Mouse (Mus musculus): ENCODE measurements at regions not wholly inside any gene's neighbourhood (a gene's known extent, or its start where the extent isn't known, plus 50 kb on each side); places are given as distances from the start of the nearest gene placed in this dataset.

- DNase-seq (ENCODE audit: low spot score in 2 of 2) = no peak
Measured at GRCm38 (mm10) chr8:115626396-115627136, 81.0 kb downstream of the Maf start.

GRCm38 (mm10) chr8:115625072-115625471 lies 82.5 kb downstream of the Maf start:
- no peak for DNase-seq (ENCODE audit: low spot score in 2 of 2)

GRCm38 (mm10) chr8:115618049-115618760 lies 89.4 kb downstream of the Maf start:
- DNase-seq (ENCODE audit: low spot score in 2 of 2) = no peak

GRCm38 (mm10) chr8:115616871-115617605 lies 90.6 kb downstream of the Maf start:
- DNase-seq (ENCODE audit: low spot score in 2 of 2) = no peak

- DNase-seq (ENCODE audit: low spot score in 2 of 2) = no peak
Measured at GRCm38 (mm10) chr8:115613946-115614584, 93.5 kb downstream of the Maf start.

GRCm38 (mm10) chr8:115612119-115612518 lies 95.5 kb downstream of the Maf start:
- DNase-seq (ENCODE audit: low spot score in 2 of 2) = no peak

- no peak for DNase-seq (ENCODE audit: low spot score in 2 of 2)
Measured at GRCm38 (mm10) chr8:115599771-115600170, 107.8 kb downstream of the Maf start.

- DNase-seq (ENCODE audit: low spot score in 2 of 2) = no peak
Measured at GRCm38 (mm10) chr8:115597226-115597953, 110.2 kb downstream of the Maf start.

GRCm38 (mm10) chr8:115589721-115590120 lies 117.9 kb downstream of the Maf start:
- no peak for DNase-seq (ENCODE audit: low spot score in 2 of 2)

- DNase-seq (ENCODE audit: low spot score in 2 of 2) = no peak
Measured at GRCm38 (mm10) chr8:115589076-115589475, 118.5 kb downstream of the Maf start.

GRCm38 (mm10) chr8:115584311-115584907 lies 123.2 kb downstream of the Maf start:
- no peak for DNase-seq (ENCODE audit: low spot score in 2 of 2)

GRCm38 (mm10) chr8:115583221-115583620 lies 124.4 kb downstream of the Maf start:
- DNase-seq (ENCODE audit: low spot score in 2 of 2) = no peak

- DNase-seq (ENCODE audit: low spot score in 2 of 2) = no peak
Measured at GRCm38 (mm10) chr8:115581940-115582517, 125.6 kb downstream of the Maf start.

- no peak for DNase-seq (ENCODE audit: low spot score in 2 of 2)
Measured at GRCm38 (mm10) chr8:115568394-115568793, 139.2 kb downstream of the Maf start.

GRCm38 (mm10) chr8:115565768-115566167 lies 141.8 kb downstream of the Maf start:
- no peak for DNase-seq (ENCODE audit: low spot score in 2 of 2)

GRCm38 (mm10) chr8:115562362-115562761 lies 145.2 kb downstream of the Maf start:
- DNase-seq (ENCODE audit: low spot score in 2 of 2) = no peak

GRCm38 (mm10) chr8:115560985-115561916 lies 146.3 kb downstream of the Maf start:
- DNase-seq (ENCODE audit: low spot score in 2 of 2) = no peak

- no peak for DNase-seq (ENCODE audit: low spot score in 2 of 2)
Measured at GRCm38 (mm10) chr8:115555452-115555851, 152.1 kb downstream of the Maf start.

- DNase-seq (ENCODE audit: low spot score in 2 of 2) = no peak
Measured at GRCm38 (mm10) chr8:115554185-115554584, 153.4 kb downstream of the Maf start.

Measured in spleen, postnatal 14 days (tissue).